Mouse (Mus musculus): ENCODE measurements around the gene Fam19a2. TPM values are rescaled to one million over a fixed set of nuclear protein-coding genes. Genes with fewer than 3 reads are reported as not detected.

The Fam19a2 gene
- polyA plus RNA-seq, 1 experiment from 2014 or later = 52.4 TPM

- H3K9me3 ChIP-seq (ENCODE audit: control insufficient read depth, low read length) = no peaks in the 10 kb centered on the region
- peak overlapping the region; percentile 31 for H3K4me2 ChIP-seq (ENCODE audit: low read length)
- no peak for ATAC-seq
- peaks cover 10% of the 10 kb centered on the region for H3K4me1 ChIP-seq (ENCODE audit: control insufficient read depth, insufficient read depth, low read depth, low read length)
- no peaks in the 10 kb centered on the region for H3K27me3 ChIP-seq (replicated peaks; ENCODE audit: control insufficient read depth, insufficient read depth, low read length)
- H3K27ac ChIP-seq (ENCODE audit: low read depth, low read length) = no peak overlapping the region
- no peaks in the 10 kb centered on the region for H3K36me3 ChIP-seq (ENCODE audit: control insufficient read depth, insufficient read depth, low read length)
- no peak overlapping the region for H3K4me3 ChIP-seq (ENCODE audit: low read length)
- no peak overlapping the region for H3K9ac ChIP-seq (ENCODE audit: low read depth, low read length)
- 68% methylated on average over 10 of the region's 10 CpGs for WGBS
Observed at GRCm38 (mm10) chr10:123268568-123268967, 4.8 kb downstream of the Fam19a2 start.

- Histone ChIP-seq H3K4me2 (ENCODE audit: low read length) (no peak overlapping the region), H3K9ac (ENCODE audit: low read depth, low read length) (no peak overlapping the region), H3K9me3 (ENCODE audit: control insufficient read depth, low read length) (no peaks in the 10 kb centered on the region), H3K4me1 (ENCODE audit: control insufficient read depth, insufficient read depth, low read depth, low read length) (no peaks in the 10 kb centered on the region), H3K27ac (ENCODE audit: low read depth, low read length) (no peak overlapping the region), H3K36me3 (ENCODE audit: control insufficient read depth, insufficient read depth, low read length) (no peaks in the 10 kb centered on the region), H3K4me3 (ENCODE audit: low read length) (no peak overlapping the region), H3K27me3 (replicated peaks; ENCODE audit: control insufficient read depth, insufficient read depth, low read length) (no peaks in the 10 kb centered on the region)
- no peak for ATAC-seq
- 65% methylated on average over 11 of the region's 11 CpGs for WGBS
Observed at GRCm38 (mm10) chr10:123274554-123274953, 10.8 kb downstream of the Fam19a2 start.

GRCm38 (mm10) chr10:123307300-123307699, 43.5 kb downstream of the Fam19a2 start:
- no peaks in the 10 kb centered on the region for H3K36me3 ChIP-seq (ENCODE audit: control insufficient read depth, insufficient read depth, low read length)
- no peak overlapping the region for H3K4me3 ChIP-seq (ENCODE audit: low read length)
- no peak overlapping the region for H3K9ac ChIP-seq (ENCODE audit: low read depth, low read length)
- H3K4me1 ChIP-seq (ENCODE audit: control insufficient read depth, insufficient read depth, low read depth, low read length) = no peaks in the 10 kb centered on the region
- no peaks in the 10 kb centered on the region for H3K27me3 ChIP-seq (replicated peaks; ENCODE audit: control insufficient read depth, insufficient read depth, low read length)
- no peak for ATAC-seq
- no peaks in the 10 kb centered on the region for H3K9me3 ChIP-seq (ENCODE audit: control insufficient read depth, low read length)
- no peak overlapping the region for H3K27ac ChIP-seq (ENCODE audit: low read depth, low read length)
- no peak overlapping the region for H3K4me2 ChIP-seq (ENCODE audit: low read length)

- no peak for ATAC-seq
Observed at GRCm38 (mm10) chr10:123326271-123326670, 62.5 kb downstream of the Fam19a2 start.

DNA sequence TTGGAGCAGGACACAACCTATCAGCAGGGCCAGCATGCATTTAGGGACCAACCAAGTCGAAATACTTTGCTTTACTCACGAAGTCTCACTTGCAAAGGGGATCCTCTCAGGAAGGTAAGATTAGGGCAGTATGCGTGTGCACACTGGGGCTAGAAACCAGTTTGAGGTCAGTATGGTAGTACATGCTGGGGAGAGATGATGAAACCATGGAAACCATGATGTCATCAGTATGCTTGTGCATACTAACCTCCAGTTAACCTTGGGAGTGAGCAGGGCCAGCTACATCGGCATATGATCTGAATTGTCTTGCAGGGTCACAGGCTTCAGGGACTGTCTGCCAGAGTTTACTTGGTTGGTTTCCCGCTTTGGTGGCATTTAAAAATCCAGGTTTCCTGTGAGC, 77.5 kb downstream of the Fam19a2 start:
- Histone ChIP-seq H3K4me2 (ENCODE audit: low read length) (no peak overlapping the region), H3K4me1 (ENCODE audit: control insufficient read depth, insufficient read depth, low read depth, low read length) (no peaks in the 10 kb centered on the region), H3K4me3 (ENCODE audit: low read length) (no peak overlapping the region), H3K36me3 (ENCODE audit: control insufficient read depth, insufficient read depth, low read length) (no peaks in the 10 kb centered on the region), H3K27ac (ENCODE audit: low read depth, low read length) (no peak overlapping the region), H3K9ac (ENCODE audit: low read depth, low read length) (no peak overlapping the region), H3K27me3 (replicated peaks; ENCODE audit: control insufficient read depth, insufficient read depth, low read length) (no peaks in the 10 kb centered on the region), H3K9me3 (ENCODE audit: control insufficient read depth, low read length) (no peaks in the 10 kb centered on the region)
- 66% methylated on average over 5 of the region's 5 CpGs for WGBS
- no peak for ATAC-seq

More at GRCm38 (mm10) chr10:123326271-123326670, 62.5 kb downstream of the Fam19a2 start:
- Histone ChIP-seq H3K4me2 (ENCODE audit: low read length) (no peak overlapping the region), H3K9me3 (ENCODE audit: control insufficient read depth, low read length) (no peaks in the 10 kb centered on the region), H3K27me3 (replicated peaks; ENCODE audit: control insufficient read depth, insufficient read depth, low read length) (no peaks in the 10 kb centered on the region), H3K9ac (ENCODE audit: low read depth, low read length) (no peak overlapping the region), H3K4me1 (ENCODE audit: control insufficient read depth, insufficient read depth, low read depth, low read length) (no peaks in the 10 kb centered on the region), H3K4me3 (ENCODE audit: low read length) (no peak overlapping the region), H3K27ac (ENCODE audit: low read depth, low read length) (no peak overlapping the region), H3K36me3 (ENCODE audit: control insufficient read depth, insufficient read depth, low read length) (no peaks in the 10 kb centered on the region)
- 81% methylated on average over 3 of the region's 3 CpGs for WGBS

- no peaks in the 10 kb centered on the region for H3K9me3 ChIP-seq (ENCODE audit: control insufficient read depth, low read length)
- H3K27me3 ChIP-seq (replicated peaks; ENCODE audit: control insufficient read depth, insufficient read depth, low read length) = no peaks in the 10 kb centered on the region
- no peak overlapping the region for H3K27ac ChIP-seq (ENCODE audit: low read depth, low read length)
- ATAC-seq = peak; percentile 40; the same call in 1 of the 2 replicates
- H3K4me3 ChIP-seq (ENCODE audit: low read length) = no peak overlapping the region
- no peaks in the 10 kb centered on the region for H3K4me1 ChIP-seq (ENCODE audit: control insufficient read depth, insufficient read depth, low read depth, low read length)
- H3K9ac ChIP-seq (ENCODE audit: low read depth, low read length) = no peak overlapping the region
- no peak overlapping the region for H3K4me2 ChIP-seq (ENCODE audit: low read length)
- H3K36me3 ChIP-seq (ENCODE audit: control insufficient read depth, insufficient read depth, low read length) = no peaks in the 10 kb centered on the region
- WGBS = 24% methylated on average over 5 of the region's 5 CpGs
Observed at GRCm38 (mm10) chr10:123342591-123343236, 78.9 kb downstream of the Fam19a2 start.

- Histone ChIP-seq H3K4me2 (ENCODE audit: low read length) (no peak overlapping the region), H3K27ac (ENCODE audit: low read depth, low read length) (no peak overlapping the region), H3K27me3 (replicated peaks; ENCODE audit: control insufficient read depth, insufficient read depth, low read length) (no peaks in the 10 kb centered on the region), H3K36me3 (ENCODE audit: control insufficient read depth, insufficient read depth, low read length) (no peaks in the 10 kb centered on the region), H3K4me1 (ENCODE audit: control insufficient read depth, insufficient read depth, low read depth, low read length) (no peaks in the 10 kb centered on the region), H3K9me3 (ENCODE audit: control insufficient read depth, low read length) (no peaks in the 10 kb centered on the region), H3K4me3 (ENCODE audit: low read length) (no peak overlapping the region), H3K9ac (ENCODE audit: low read depth, low read length) (no peak overlapping the region)
- no peak for ATAC-seq
- 96% methylated on average over 8 of the region's 8 CpGs for WGBS
Observed at GRCm38 (mm10) chr10:123346301-123346700, 82.5 kb downstream of the Fam19a2 start.

GRCm38 (mm10) chr10:123353667-123354066, 89.9 kb downstream of the Fam19a2 start:
- Histone ChIP-seq H3K27me3 (replicated peaks; ENCODE audit: control insufficient read depth, insufficient read depth, low read length) (no peaks in the 10 kb centered on the region), H3K9ac (ENCODE audit: low read depth, low read length) (no peak overlapping the region), H3K4me3 (ENCODE audit: low read length) (no peak overlapping the region), H3K4me2 (ENCODE audit: low read length) (no peak overlapping the region), H3K4me1 (ENCODE audit: control insufficient read depth, insufficient read depth, low read depth, low read length) (no peaks in the 10 kb centered on the region), H3K36me3 (ENCODE audit: control insufficient read depth, insufficient read depth, low read length) (no peaks in the 10 kb centered on the region), H3K27ac (ENCODE audit: low read depth, low read length) (no peak overlapping the region), H3K9me3 (ENCODE audit: control insufficient read depth, low read length) (no peaks in the 10 kb centered on the region)
- ATAC-seq = no peak
- 85% methylated on average over 5 of the region's 5 CpGs for WGBS

DNA sequence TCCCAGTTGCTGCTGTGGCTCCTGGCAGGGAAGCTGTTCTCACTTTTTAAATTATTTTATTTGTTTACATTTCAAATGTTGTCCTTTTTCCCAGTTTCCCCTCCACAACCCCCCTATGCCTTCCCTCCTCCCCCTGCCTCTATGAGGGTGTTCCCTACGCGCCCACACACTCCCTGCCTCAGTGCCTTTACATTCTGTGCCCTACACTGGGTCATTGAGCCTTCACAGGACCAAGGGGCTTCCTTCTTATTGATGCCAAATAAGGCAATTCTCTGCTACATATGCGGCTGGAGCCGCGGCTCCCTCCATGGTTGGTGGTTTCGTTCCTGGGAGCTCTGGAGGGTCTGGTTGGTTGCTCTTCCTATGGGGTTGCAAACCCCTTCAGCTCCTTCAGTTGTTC, 93.2 kb downstream of the Fam19a2 start:
- Histone ChIP-seq H3K4me2 (ENCODE audit: low read length) (no peak overlapping the region), H3K36me3 (ENCODE audit: control insufficient read depth, insufficient read depth, low read length) (no peaks in the 10 kb centered on the region), H3K4me1 (ENCODE audit: control insufficient read depth, insufficient read depth, low read depth, low read length) (no peaks in the 10 kb centered on the region), H3K4me3 (ENCODE audit: low read length) (no peak overlapping the region), H3K27me3 (replicated peaks; ENCODE audit: control insufficient read depth, insufficient read depth, low read length) (no peaks in the 10 kb centered on the region), H3K9me3 (ENCODE audit: control insufficient read depth, low read length) (no peaks in the 10 kb centered on the region), H3K27ac (ENCODE audit: low read depth, low read length) (no peak overlapping the region), H3K9ac (ENCODE audit: low read depth, low read length) (no peak overlapping the region)
- WGBS = 80% methylated on average over 6 of the region's 6 CpGs
- no peak for ATAC-seq

DNA sequence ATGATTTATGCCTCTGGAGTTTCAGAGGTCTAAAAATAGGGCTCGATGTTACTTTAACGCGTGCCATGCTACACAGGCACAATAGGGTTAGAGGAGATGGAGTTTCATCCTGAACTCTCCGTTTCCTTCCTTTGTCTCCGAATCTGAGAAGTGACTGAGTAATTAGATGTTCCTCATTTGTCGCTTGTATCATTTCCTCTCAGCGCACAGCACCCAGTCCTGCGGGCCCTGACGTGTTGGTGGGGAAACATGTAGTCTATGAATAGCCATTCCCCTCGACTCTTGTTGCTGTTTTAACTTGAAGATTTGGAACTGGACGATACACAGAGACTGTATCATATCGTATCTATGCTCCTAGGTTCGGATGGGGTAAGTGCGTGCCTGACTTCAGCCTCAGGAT, 96.7 kb downstream of the Fam19a2 start:
- H3K27ac ChIP-seq (ENCODE audit: low read depth, low read length) = no peak overlapping the region
- no peaks in the 10 kb centered on the region for H3K27me3 ChIP-seq (replicated peaks; ENCODE audit: control insufficient read depth, insufficient read depth, low read length)
- 77% methylated on average over 14 of the region's 14 CpGs for WGBS
- H3K36me3 ChIP-seq (ENCODE audit: control insufficient read depth, insufficient read depth, low read length) = no peaks in the 10 kb centered on the region
- H3K4me2 ChIP-seq (ENCODE audit: low read length) = no peak overlapping the region
- no peak for ATAC-seq
- no peak overlapping the region for H3K4me3 ChIP-seq (ENCODE audit: low read length)
- no peaks in the 10 kb centered on the region for H3K9me3 ChIP-seq (ENCODE audit: control insufficient read depth, low read length)
- no peak overlapping the region for H3K9ac ChIP-seq (ENCODE audit: low read depth, low read length)
- H3K4me1 ChIP-seq (ENCODE audit: control insufficient read depth, insufficient read depth, low read depth, low read length) = no peaks in the 10 kb centered on the region

All from hindbrain, embryonic 16.5 days (tissue).